Mouse (Mus musculus): ENCODE data around the gene Cpsf7. TPM values are rescaled to one million over a fixed set of nuclear protein-coding genes. Genes with fewer than 3 reads are reported as not detected.

Gene Cpsf7
- polyA plus RNA-seq (2014; fragmentation: Illumina TruSeq; extraction: RNeasy Lipid Tissue Mini Kit (QIAGEN cat#74804); ENCODE audit: low read depth, low replicate concordance) = 84.1 TPM

DNA sequence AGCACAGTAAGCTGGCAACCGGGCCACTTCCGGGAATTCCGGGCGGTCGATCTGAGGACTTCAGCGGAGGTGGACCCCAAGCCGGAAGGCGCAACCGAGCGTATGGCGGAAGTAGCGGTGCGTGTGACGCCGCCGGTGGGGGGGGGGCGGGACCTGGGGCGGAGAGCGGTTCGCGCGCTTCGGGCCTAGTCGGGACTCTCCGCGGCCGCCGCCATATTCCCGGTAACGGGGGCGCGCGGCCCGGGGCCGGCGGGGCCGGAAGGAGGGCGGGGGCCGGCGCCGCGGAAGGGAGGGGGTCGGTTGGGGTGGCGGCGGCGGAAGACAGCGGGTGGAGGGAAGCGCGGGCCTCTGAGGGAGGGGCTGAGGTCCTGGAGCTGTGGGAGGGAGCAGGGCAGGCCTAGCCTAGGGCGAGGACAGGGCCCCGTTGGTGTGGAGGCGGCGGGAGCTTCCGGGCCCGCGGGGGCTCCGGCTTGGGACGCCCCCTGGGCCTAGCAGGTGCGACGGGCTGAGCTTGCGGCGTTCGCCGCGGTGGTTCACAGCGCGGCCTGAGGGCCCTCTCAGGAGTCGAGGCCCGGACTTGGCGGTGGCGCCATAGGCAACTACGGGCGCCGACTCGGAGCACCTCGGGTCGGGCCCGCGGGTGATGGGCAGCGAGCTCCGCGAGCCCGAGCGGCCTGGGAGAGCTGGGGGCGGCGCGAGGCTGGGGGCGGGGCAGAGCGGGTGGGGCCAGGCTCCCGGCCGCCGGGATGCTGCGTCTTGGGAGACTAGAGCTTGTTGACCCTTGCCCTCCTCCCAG, at the start of gene Cpsf7:
Gene Cpsf7, plus strand, starts transcription at position 161 of the 796 bp plus-strand sequence.

DNA sequence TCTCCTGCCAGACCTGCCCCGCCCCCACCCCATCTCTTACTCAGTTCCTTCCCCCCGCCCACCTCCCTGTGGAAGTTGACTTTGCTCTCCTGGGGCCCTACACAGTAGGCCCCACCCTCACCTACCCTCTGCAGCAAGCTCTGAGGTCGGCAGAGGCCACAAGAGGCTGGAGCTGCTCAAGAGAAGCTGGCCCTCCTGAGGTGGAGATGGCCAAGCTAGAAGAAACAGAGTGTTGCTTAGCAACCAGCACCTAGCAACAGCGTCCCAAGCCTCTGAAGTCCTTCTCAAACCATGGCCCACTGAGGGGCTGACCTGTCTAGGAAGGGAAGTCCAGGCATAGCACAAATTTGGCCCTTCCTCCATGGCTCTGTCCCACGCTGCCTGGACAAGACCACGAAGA, 42.4 kb upstream of the Cpsf7 start, which contains the start of gene Ppp1r32:
Gene Ppp1r32, minus strand, starts transcription at position 226 of the 400 bp plus-strand sequence.

DNA sequence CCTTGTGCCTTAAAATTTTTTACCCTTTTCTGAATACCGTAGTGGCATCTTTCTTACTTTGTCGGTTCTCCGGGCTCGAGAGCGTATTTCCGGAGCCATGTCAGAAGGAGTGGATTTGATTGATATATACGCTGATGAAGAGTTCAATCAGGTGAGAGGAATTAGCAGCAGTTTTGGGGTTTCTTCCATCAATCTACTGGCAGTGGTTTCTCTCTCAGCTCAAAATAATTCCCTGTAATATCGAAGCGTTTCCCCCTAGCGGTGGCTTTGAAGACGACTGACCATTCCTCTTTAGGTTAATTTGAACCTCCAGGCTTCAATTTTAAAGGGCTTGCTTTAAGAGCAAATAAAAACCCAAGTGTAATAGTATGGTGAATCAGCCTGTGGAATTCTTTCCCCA, 844 bp downstream of the Cpsf7 start, which contains the start of gene Sdhaf2:
Gene Sdhaf2, minus strand, starts transcription at position 233 of the 400 bp plus-strand sequence.

DNA sequence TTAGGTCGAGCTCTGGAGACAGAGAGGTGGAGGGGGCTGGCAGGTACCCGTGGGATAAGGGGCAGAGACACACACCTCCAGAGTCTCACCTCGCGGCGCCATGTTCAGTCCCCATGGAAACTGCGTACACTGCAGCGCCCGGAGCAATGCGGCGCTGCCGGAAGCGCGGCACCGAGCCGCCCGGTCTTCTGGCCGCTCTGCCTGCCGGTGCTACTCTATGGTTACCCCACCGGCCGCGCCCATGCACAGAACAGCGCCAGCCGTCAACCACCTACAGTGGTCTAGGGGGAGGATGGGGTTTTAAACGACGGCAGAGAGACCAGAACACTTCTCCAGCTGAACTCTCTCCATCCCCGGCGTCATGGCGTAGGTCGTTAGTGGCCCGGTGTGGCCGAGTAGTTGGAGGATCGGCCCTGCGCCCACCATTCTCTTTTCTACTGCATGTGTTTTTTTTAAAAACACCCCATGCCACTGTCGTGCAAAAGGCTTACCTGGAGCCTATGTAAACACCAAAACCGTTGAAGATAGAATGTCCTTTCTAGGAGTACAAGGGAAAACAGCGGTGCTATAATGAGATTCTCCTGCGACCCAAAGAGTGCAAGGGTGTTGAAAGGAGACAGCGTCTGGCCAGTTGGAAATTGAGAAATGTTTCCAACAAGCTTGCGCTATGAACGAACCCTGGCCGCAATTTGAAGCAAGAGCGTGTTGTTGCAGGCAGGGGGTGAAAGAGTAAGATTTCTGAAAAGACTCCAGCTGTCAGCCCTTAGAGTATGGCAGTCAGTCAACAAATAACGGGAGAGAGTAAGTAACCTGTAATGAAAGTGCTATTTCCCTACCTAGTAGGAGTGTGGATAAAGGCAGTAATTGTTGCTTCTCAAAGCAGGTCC, 30.8 kb downstream of the Cpsf7 start, which contains the start of gene Tmem216:
Gene Tmem216, minus strand, starts transcription at position 615 of the 887 bp plus-strand sequence.

DNA sequence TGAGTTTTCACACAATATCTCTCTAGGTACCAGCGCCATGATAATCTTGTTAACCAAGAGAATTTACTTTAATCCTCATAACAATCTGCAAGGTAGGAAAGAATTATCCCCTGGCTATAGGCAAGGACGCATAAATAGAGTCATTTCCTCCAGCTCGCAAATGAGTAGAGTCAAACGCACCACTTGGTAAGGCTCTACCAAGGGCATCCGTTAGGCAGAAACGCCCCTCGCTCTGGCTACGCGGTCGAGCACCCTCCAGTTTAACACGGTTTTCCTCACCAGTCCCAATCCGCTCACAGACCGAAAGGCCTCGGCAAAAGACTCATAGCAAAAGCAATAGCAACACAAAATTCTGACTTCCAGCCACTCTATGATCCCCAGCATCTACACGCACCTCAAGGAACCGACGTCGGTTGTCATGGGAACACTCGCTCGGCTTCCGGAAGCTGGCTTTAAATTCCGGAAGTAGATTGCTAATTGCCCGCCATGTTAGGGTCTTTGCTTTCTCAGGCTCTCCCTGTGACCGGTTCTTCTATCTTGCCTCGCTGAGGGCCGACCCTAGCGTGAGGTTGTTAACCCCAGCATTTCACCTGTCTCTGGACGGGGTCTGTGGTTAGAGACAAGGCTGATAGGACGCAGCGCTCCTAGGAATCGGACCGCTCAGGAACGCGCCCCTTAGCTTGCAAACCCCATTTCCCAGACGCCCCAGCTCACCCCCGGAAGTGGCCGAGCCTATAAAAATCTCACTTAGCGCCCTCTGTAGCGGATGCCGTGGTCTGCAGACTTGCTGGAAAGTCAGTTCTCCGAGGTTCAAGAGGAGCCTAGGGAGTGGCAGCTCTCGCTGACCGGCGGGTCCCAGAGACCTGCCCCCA, 51.9 kb downstream of the Cpsf7 start, which contains the start of the genes Cyb561a3 and Tmem138:
Gene Cyb561a3, plus strand, starts transcription at position 483 of the 872 bp plus-strand sequence.
Gene Tmem138, minus strand, starts transcription at position 673 of the 872 bp plus-strand sequence.

Other genes starting within 250 kb of the Cpsf7 start
- gene Dagla, start 220.4 kb upstream of the Cpsf7 start, polyA plus RNA-seq (2014; fragmentation: Illumina TruSeq; extraction: RNeasy Lipid Tissue Mini Kit (QIAGEN cat#74804); ENCODE audit: low read depth, low replicate concordance) = 0.73 TPM
- gene Syt7, start 136.2 kb upstream of the Cpsf7 start, polyA plus RNA-seq (2014; fragmentation: Illumina TruSeq; extraction: RNeasy Lipid Tissue Mini Kit (QIAGEN cat#74804); ENCODE audit: low read depth, low replicate concordance) = 10.9 TPM
- gene Lrrc10b, start 67.8 kb upstream of the Cpsf7 start, polyA plus RNA-seq (2014; fragmentation: Illumina TruSeq; extraction: RNeasy Lipid Tissue Mini Kit (QIAGEN cat#74804); ENCODE audit: low read depth, low replicate concordance) = not detected
- gene Ppp1r32, start 42.3 kb upstream of the Cpsf7 start, polyA plus RNA-seq (2014; fragmentation: Illumina TruSeq; extraction: RNeasy Lipid Tissue Mini Kit (QIAGEN cat#74804); ENCODE audit: low read depth, low replicate concordance) = not detected
- gene Sdhaf2, start 876 bp downstream of the Cpsf7 start, polyA plus RNA-seq (2014; fragmentation: Illumina TruSeq; extraction: RNeasy Lipid Tissue Mini Kit (QIAGEN cat#74804); ENCODE audit: low read depth, low replicate concordance) = 62.6 TPM
- gene Tmem216, start 31.0 kb downstream of the Cpsf7 start, polyA plus RNA-seq (2014; fragmentation: Illumina TruSeq; extraction: RNeasy Lipid Tissue Mini Kit (QIAGEN cat#74804); ENCODE audit: low read depth, low replicate concordance) = 3.7 TPM
- 5.0 TPM for gene Cyb561a3, start 51.9 kb downstream of the Cpsf7 start, polyA plus RNA-seq (2014; fragmentation: Illumina TruSeq; extraction: RNeasy Lipid Tissue Mini Kit (QIAGEN cat#74804); ENCODE audit: low read depth, low replicate concordance)
- gene Tmem138, start 52.1 kb downstream of the Cpsf7 start, polyA plus RNA-seq (2014; fragmentation: Illumina TruSeq; extraction: RNeasy Lipid Tissue Mini Kit (QIAGEN cat#74804); ENCODE audit: low read depth, low replicate concordance) = 4.2 TPM
- gene Ddb1, start 80.1 kb downstream of the Cpsf7 start, polyA plus RNA-seq (2014; fragmentation: Illumina TruSeq; extraction: RNeasy Lipid Tissue Mini Kit (QIAGEN cat#74804); ENCODE audit: low read depth, low replicate concordance) = 65.6 TPM
- gene Tkfc, start 80.4 kb downstream of the Cpsf7 start, polyA plus RNA-seq (2014; fragmentation: Illumina TruSeq; extraction: RNeasy Lipid Tissue Mini Kit (QIAGEN cat#74804); ENCODE audit: low read depth, low replicate concordance) = 1.5 TPM
- not detected for gene Vwce, start 108.9 kb downstream of the Cpsf7 start, polyA plus RNA-seq (2014; fragmentation: Illumina TruSeq; extraction: RNeasy Lipid Tissue Mini Kit (QIAGEN cat#74804); ENCODE audit: low read depth, low replicate concordance)
- gene Pga5, start 152.8 kb downstream of the Cpsf7 start, polyA plus RNA-seq (2014; fragmentation: Illumina TruSeq; extraction: RNeasy Lipid Tissue Mini Kit (QIAGEN cat#74804); ENCODE audit: low read depth, low replicate concordance) = not detected
- 4.3 TPM for gene Vps37c, start 163.5 kb downstream of the Cpsf7 start, polyA plus RNA-seq (2014; fragmentation: Illumina TruSeq; extraction: RNeasy Lipid Tissue Mini Kit (QIAGEN cat#74804); ENCODE audit: low read depth, low replicate concordance)
- gene Cd5, start 213.7 kb downstream of the Cpsf7 start, polyA plus RNA-seq (2014; fragmentation: Illumina TruSeq; extraction: RNeasy Lipid Tissue Mini Kit (QIAGEN cat#74804); ENCODE audit: low read depth, low replicate concordance) = 0.54 TPM